Mouse (Mus musculus) liver, embryonic 13.5 days (tissue): ENCODE measurements around the gene Pdzd2. TPM values are rescaled to one million over a fixed set of nuclear protein-coding genes. Genes with fewer than 3 reads are reported as not detected.

Experiments
- ATAC-seq: fragments of 200-750 bp; cut with Nextera tagmentation; 2 replicates; pipeline ENCODE4 v1.8.0; 2017; ENCODE audit warnings: low read depth, mild to moderate bottlenecking, moderate number of reproducible peaks, moderate library complexity
- DNase-seq: peaks from one replicate; pipeline ENCODE4 v3.0.0; 2022
- H3K27ac ChIP-seq: fragments of 300-500 bp; sonication (generic); 2 replicates; pipeline ENCODE4 v1.5.1; 2015; ENCODE audit warnings: moderate library complexity, mild to moderate bottlenecking, inconsistent platforms
- H3K27me3 ChIP-seq: fragments of 300-500 bp; sonication (generic); 2 replicates; pipeline ENCODE4 v1.6.1; 2015; ENCODE audit warnings: mild to moderate bottlenecking, inconsistent platforms
- H3K36me3 ChIP-seq: fragments of 300-500 bp; sonication (generic); 2 replicates; pipeline ENCODE4 v1.6.1; 2015; ENCODE audit warnings: mild to moderate bottlenecking, inconsistent platforms
- H3K4me1 ChIP-seq: fragments of 300-500 bp; sonication (generic); replicated peaks from 2 replicates; pipeline ENCODE4 v1.6.1; 2015; ENCODE audit warnings: inconsistent platforms
- H3K4me2 ChIP-seq: fragments of 300-500 bp; sonication (generic); 2 replicates; pipeline ENCODE4 v1.6.1; 2015; ENCODE audit warnings: inconsistent platforms, mild to moderate bottlenecking, moderate library complexity
- H3K4me3 ChIP-seq: fragments of 300-500 bp; sonication (generic); replicated peaks from 2 replicates; pipeline ENCODE4 v1.5.1; 2015; ENCODE audit warnings: mild to moderate bottlenecking, inconsistent platforms
- H3K9ac ChIP-seq: fragments of 300-500 bp; sonication (generic); 2 replicates; pipeline ENCODE4 v1.6.1; 2015; ENCODE audit warnings: mild to moderate bottlenecking, inconsistent platforms
- H3K9me3 ChIP-seq: fragments of 300-500 bp; sonication (generic); replicated peaks from 2 replicates; pipeline ENCODE4 v1.6.1; 2016; ENCODE audit warnings: inconsistent platforms
- WGBS: fragments of 180-500 bp; shearing (Covaris S2); methylation state at CpG from one replicate; pipeline ENCODE4 v1.1.7; 2015; ENCODE audit not compliant: insufficient replicate concordance; 5-methylcytosine and 5-hydroxymethylcytosine counted together
- polyA plus RNA-seq: library from polyadenylated mRNA; unstranded; fragments of >200 nt; fragmentation: Nextera tagmentation; extraction: Ambion mirVana; gene quantifications from 2 replicates; pipeline ENCODE4 v1.2.1, GENCODE M21; 2015

Gene Pdzd2
- polyA plus RNA-seq, 1 experiment from 2014 or later, result 1.5 TPM

DNA sequence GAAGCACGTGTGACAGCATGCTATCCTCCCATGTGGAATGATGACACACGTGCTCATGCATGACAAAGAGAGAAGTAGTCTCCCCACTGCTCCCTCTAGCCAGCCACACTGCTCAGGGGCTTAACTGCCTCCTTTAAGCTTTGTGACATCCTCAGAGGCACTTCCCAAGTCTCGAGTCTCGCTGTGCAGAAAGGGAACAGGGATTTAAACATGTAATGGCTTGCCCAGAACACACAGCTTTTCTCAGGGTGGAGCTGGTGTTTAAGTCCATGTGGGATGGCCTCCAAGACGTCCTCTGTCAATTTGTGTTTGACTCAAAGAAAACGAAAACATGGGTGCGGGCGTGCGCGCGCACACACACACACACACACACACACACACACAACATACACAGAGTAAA is 301.6 kb downstream of the Pdzd2 start:
- Histone ChIP-seq H3K4me3 (no peak overlapping the region), H3K9ac (no peak overlapping the region), H3K4me1 (peaks cover 11% of the 10 kb centered on the region), H3K36me3 (no peaks in the 10 kb centered on the region), H3K27me3 (no peaks in the 10 kb centered on the region), H3K27ac (no peak overlapping the region), H3K4me2 (no peak overlapping the region), H3K9me3 (no peaks in the 10 kb centered on the region)
- no peak for DNase-seq
- ATAC-seq, result no peak
- WGBS, result 63% methylated on average over 11 of the region's 11 CpGs

DNA sequence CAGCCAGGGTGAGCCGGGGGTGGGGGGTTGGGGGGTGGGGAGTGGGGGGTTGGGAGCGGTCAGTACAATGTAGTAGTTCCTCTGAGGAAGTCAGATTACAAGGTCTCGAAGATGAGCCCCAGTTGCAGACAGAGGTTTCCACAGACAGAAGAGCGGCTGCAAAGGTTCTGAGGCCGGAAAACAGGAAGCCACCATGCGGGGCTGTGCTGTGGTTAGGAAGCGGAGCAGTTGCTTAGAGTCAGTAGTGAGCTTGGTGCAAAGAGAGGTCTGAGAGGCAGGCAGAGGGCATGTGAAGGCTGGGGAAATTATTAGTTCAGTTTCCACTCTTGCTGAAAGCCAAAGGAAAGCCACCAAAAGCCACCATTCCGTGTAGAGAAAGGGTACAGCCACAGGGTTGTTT is 303.8 kb downstream of the Pdzd2 start:
- peaks cover 11% of the 10 kb centered on the region for H3K4me1 ChIP-seq
- H3K4me3 ChIP-seq, result no peak overlapping the region
- no peak for DNase-seq
- H3K27ac ChIP-seq, result peak overlapping the region; percentile 20
- H3K9me3 ChIP-seq, result no peaks in the 10 kb centered on the region
- WGBS, result 15% methylated on average over 8 of the region's 8 CpGs
- H3K27me3 ChIP-seq, result no peaks in the 10 kb centered on the region
- H3K36me3 ChIP-seq, result no peaks in the 10 kb centered on the region
- no peak overlapping the region for H3K9ac ChIP-seq
- no peak overlapping the region for H3K4me2 ChIP-seq
- no peak for ATAC-seq

DNA sequence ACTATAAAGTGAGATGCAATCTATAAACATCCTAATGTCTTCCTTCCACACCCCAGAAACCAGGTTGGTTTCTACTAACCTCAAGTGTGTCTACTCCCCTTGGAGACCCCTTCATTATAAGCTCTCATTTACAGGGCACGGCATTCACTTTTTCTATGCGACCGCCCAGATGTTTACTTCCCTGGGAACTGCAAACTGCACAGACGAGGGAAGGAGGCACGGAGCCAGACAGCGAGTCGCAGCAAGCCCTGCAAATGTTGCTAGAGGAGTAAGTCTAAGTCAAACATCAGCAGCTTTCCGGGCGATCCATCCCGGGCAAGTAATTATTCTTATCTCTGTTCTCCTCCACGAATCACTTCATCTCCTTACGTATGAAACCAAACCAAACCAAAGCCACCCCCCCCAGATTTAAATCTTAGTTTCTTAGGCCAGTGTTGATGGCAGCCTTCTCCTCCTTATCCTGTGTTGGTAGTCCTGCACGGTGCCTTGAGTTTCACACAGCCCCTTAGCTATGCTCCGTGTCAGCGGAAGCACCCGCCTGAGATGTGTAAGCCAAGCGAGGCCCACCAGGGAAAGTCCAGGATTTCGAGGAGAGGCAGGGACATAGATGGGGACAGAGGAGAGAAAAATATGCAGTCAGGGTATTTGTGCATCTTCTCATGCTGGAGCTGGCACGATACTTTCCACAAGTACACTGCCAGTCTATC is 305.7 kb downstream of the Pdzd2 start:
- Histone ChIP-seq H3K4me3 (no peak overlapping the region), H3K4me2 (no peak overlapping the region), H3K27me3 (no peaks in the 10 kb centered on the region), H3K27ac (no peak overlapping the region), H3K4me1 (peaks cover 7% of the 10 kb centered on the region), H3K9ac (no peak overlapping the region), H3K9me3 (no peaks in the 10 kb centered on the region), H3K36me3 (no peaks in the 10 kb centered on the region)
- ATAC-seq (no peak), DNase-seq (no peak)
- WGBS, result 55% methylated on average over 19 of the region's 19 CpGs

DNA sequence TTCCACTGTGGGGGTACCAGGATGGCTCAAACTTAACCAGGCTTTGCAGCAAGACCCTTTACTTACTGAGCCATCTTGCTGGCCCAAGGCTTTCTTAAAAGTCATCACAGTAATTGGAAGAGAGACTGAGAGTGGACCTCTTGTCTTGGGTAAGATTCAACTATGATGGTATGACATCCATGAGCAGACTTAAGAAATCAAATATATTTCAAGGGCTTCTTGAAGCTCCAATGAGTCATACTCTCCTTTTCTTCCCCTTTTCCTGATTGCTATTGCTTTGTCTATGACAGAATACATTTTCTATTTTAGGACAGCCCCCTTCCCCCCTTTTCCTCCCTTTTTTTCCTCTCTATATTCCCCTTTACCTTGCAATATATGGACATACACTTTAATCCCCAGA is 306.8 kb downstream of the Pdzd2 start:
- no peaks in the 10 kb centered on the region for H3K27me3 ChIP-seq
- H3K4me2 ChIP-seq, result no peak overlapping the region
- no peak overlapping the region for H3K27ac ChIP-seq
- DNase-seq, result no peak
- H3K4me1 ChIP-seq, result peaks cover 2% of the 10 kb centered on the region
- H3K9me3 ChIP-seq, result no peaks in the 10 kb centered on the region
- H3K9ac ChIP-seq, result no peak overlapping the region
- no peak overlapping the region for H3K4me3 ChIP-seq
- H3K36me3 ChIP-seq, result no peaks in the 10 kb centered on the region
- ATAC-seq, result no peak

DNA sequence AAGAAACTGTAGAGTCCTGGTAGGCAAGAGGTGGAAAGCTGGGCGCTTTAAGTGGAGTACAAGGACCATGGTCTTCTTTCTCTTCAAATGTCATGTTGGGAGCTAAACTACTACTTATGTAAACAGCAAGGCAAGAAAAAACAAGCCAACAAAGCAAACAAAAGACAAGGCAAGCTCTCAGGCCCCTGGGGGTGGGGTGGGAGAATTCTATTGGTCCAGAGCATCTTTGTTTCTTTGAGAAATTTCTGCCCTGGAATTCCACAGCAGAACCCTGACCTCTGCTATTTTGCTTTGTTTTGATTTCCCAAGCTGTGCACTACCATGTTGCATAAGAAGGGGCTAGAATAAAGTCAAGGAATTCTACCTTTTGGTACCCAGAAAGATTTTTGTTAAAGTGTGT is 307.4 kb downstream of the Pdzd2 start:
- no peak overlapping the region for H3K4me2 ChIP-seq
- 72% methylated on average over 1 of the region's 1 CpGs for WGBS
- H3K4me1 ChIP-seq, result peaks cover 2% of the 10 kb centered on the region
- H3K9me3 ChIP-seq, result no peaks in the 10 kb centered on the region
- no peaks in the 10 kb centered on the region for H3K27me3 ChIP-seq
- no peak overlapping the region for H3K9ac ChIP-seq
- ATAC-seq (no peak), DNase-seq (no peak)
- H3K27ac ChIP-seq, result no peak overlapping the region
- no peak overlapping the region for H3K4me3 ChIP-seq
- no peaks in the 10 kb centered on the region for H3K36me3 ChIP-seq

DNA sequence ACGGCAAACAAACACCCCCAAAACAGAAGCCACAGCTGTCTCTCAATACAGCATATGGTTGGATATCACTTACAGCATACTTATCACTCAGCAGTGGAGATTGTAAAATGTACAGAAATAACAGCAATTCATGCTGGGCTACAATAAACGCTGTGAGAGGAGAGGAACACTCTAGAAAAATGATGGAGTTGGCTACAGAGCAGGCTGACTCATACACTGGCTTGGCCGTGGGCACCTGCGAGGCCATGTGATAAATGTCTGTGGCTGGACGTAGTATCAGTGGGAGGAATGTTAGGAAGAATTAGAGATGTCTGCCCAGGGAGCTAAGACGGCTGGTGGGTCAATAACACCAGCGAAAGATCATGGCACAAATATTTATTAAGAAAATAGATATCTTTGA is 308.0 kb downstream of the Pdzd2 start:
- H3K9me3 ChIP-seq, result no peaks in the 10 kb centered on the region
- no peak overlapping the region for H3K4me2 ChIP-seq
- H3K9ac ChIP-seq, result no peak overlapping the region
- H3K36me3 ChIP-seq, result no peaks in the 10 kb centered on the region
- DNase-seq (no peak), ATAC-seq (no peak)
- H3K4me1 ChIP-seq, result peaks cover 2% of the 10 kb centered on the region
- 60% methylated on average over 7 of the region's 7 CpGs for WGBS
- H3K27me3 ChIP-seq, result no peaks in the 10 kb centered on the region
- no peak overlapping the region for H3K4me3 ChIP-seq
- H3K27ac ChIP-seq, result no peak overlapping the region

DNA sequence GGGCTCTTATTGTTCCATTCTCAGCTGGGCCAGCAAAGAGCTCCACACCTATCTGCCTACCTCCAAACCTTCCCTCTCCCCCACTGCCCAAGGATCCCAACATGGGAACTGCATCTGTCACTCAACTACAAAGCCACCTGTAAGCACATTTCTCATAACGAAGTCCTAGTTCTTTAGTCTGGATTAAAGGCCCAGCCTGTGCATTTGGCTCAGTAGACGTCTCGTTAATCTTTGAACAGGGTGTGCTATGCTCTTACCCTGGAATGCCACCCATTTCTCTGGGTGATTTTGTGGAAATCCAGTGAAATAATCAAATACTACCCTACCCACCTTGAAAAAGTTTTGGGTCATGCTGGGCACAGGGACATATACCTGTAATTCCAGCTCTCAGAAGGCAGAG is 308.5 kb downstream of the Pdzd2 start:
- DNase-seq, result no peak
- H3K27ac ChIP-seq, result no peak overlapping the region
- H3K4me1 ChIP-seq, result peaks cover 2% of the 10 kb centered on the region
- no peak for ATAC-seq
- no peaks in the 10 kb centered on the region for H3K9me3 ChIP-seq
- H3K4me2 ChIP-seq, result no peak overlapping the region
- H3K9ac ChIP-seq, result no peak overlapping the region
- 67% methylated on average over 3 of the region's 3 CpGs for WGBS
- H3K36me3 ChIP-seq, result no peaks in the 10 kb centered on the region
- no peaks in the 10 kb centered on the region for H3K27me3 ChIP-seq
- no peak overlapping the region for H3K4me3 ChIP-seq

DNA sequence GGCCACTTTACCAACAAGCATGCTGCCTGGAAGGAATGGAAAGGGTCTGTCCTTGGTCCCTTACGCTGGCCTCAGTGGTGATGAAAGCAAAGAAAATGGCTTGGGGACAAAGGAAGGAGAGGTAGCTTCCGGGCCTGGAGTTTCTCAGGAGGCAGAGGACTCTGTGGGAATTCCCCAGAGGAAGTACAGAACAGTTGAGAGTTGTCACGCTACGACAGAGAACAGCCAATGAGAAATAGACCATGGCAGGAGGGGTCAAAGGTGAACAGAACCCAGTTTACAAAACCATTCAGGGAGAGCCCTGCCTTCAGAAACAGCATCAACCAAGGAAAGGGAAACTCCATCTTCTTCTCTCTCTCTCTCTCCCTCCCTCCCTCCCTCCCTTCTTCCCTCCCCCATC is 309.1 kb downstream of the Pdzd2 start:
- Histone ChIP-seq H3K9ac (no peak overlapping the region), H3K27me3 (no peaks in the 10 kb centered on the region), H3K4me2 (no peak overlapping the region), H3K4me3 (no peak overlapping the region), H3K36me3 (no peaks in the 10 kb centered on the region), H3K4me1 (peaks cover 2% of the 10 kb centered on the region; the same call in 1 of the 2 replicates), H3K27ac (no peak overlapping the region), H3K9me3 (no peaks in the 10 kb centered on the region)
- DNase-seq, result no peak
- 63% methylated on average over 4 of the region's 4 CpGs for WGBS
- no peak for ATAC-seq

DNA sequence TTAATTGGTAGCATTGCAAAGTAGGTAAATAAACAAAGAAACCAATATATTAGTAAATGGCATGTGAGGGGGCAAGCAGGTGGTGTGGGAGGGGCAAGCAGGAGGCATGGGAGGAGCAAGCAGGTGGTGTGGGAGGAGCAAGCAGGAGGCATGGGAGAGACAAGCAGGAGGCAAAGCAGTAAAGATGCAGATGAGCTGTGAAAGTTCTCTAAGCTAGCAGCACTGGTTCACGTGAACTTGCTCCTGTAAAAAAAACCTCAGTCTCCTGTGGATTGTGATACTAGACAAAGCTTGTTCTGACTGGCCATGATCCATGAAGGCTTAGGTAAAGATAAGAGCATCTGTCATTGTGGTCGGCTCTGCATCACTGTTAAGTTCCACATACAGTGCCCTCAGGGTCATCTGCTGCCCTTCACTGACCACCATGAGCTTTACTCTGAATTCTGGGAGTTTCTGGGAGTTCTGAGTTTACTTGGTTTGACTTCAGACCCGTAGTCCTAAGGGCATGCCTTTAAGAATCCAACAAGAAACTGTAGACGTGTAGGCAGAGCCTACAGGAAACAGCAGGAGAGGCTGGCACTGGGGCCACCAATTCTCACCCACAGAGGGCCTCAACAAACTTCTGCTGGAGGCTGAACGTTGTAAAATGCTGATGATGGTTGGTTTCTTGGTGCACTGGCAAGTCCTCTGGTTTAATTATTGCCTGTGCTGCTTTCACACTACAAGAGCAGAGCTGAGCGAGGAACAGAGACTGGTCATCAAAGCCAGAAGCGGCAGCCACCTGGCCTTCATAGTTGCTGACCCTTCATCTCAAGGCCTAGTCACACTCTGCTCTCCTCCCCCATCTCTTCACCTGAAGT is 309.9 kb downstream of the Pdzd2 start:
- Histone ChIP-seq H3K27me3 (no peaks in the 10 kb centered on the region), H3K9me3 (no peaks in the 10 kb centered on the region), H3K27ac (no peak overlapping the region), H3K4me1 (peaks cover 4% of the 10 kb centered on the region; the same call in 1 of the 2 replicates), H3K4me2 (no peak overlapping the region), H3K36me3 (no peaks in the 10 kb centered on the region), H3K4me3 (no peak overlapping the region), H3K9ac (no peak overlapping the region)
- 36% methylated on average over 7 of the region's 7 CpGs for WGBS
- no peak for ATAC-seq
- DNase-seq, result no peak

DNA sequence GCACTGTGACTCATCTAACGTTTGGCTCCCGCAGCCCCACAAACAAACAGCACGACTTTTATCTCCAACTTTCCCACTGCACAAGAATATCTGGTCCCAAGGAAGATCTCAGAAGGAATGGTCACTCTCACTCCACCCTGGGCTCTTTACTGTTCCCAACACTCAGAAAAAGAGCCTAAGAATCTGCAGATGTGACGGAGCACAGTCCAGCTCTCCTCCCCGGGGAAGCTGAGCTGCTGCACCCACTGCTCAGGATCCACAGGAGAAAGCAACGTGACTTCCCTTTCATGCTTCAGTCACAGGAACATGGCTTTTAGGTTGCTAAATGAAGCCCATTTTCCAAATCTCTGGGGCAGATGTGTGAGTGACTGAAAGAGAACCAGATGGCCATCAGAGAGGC is 311.9 kb downstream of the Pdzd2 start:
- DNase-seq (no peak), ATAC-seq (no peak)
- H3K9me3 ChIP-seq, result no peaks in the 10 kb centered on the region
- 66% methylated on average over 6 of the region's 6 CpGs for WGBS
- peaks cover 5% of the 10 kb centered on the region; the same call in 1 of the 2 replicates for H3K4me1 ChIP-seq
- H3K4me2 ChIP-seq, result no peak overlapping the region
- H3K4me3 ChIP-seq, result no peak overlapping the region
- H3K9ac ChIP-seq, result no peak overlapping the region
- H3K27ac ChIP-seq, result no peak overlapping the region
- no peaks in the 10 kb centered on the region for H3K36me3 ChIP-seq
- no peaks in the 10 kb centered on the region for H3K27me3 ChIP-seq

DNA sequence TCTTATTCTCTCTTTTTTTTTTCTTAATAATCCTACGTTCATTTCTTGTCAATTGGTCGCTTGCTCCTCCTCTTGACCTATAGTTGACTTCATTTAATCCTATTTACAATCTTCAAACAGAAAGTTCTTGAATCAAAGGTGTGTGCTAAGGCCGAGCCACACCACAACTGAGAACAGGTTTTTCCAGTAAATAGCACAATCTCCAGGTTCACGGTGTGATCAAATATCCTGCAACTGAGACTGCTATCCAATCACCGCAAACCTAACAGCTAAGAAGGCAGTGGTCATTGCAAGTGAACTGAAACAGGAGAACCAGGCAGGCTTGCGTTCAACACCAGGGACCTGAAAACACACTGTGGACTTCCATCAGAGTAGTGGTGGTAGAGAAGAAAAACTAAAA is 313.4 kb downstream of the Pdzd2 start:
- WGBS, result 69% methylated on average over 6 of the region's 6 CpGs
- no peak for ATAC-seq
- no peak for DNase-seq

More for the DNA sequence above, 313.4 kb downstream of the Pdzd2 start:
- Histone ChIP-seq H3K4me1 (peaks cover 5% of the 10 kb centered on the region; the same call in 1 of the 2 replicates), H3K4me2 (no peak overlapping the region), H3K27me3 (no peaks in the 10 kb centered on the region), H3K36me3 (no peaks in the 10 kb centered on the region), H3K9me3 (no peaks in the 10 kb centered on the region), H3K9ac (no peak overlapping the region), H3K27ac (no peak overlapping the region), H3K4me3 (no peak overlapping the region)
